Comparison of ENCODE assay signal across 8 mouse cellular contexts in the genomic region with DNA sequence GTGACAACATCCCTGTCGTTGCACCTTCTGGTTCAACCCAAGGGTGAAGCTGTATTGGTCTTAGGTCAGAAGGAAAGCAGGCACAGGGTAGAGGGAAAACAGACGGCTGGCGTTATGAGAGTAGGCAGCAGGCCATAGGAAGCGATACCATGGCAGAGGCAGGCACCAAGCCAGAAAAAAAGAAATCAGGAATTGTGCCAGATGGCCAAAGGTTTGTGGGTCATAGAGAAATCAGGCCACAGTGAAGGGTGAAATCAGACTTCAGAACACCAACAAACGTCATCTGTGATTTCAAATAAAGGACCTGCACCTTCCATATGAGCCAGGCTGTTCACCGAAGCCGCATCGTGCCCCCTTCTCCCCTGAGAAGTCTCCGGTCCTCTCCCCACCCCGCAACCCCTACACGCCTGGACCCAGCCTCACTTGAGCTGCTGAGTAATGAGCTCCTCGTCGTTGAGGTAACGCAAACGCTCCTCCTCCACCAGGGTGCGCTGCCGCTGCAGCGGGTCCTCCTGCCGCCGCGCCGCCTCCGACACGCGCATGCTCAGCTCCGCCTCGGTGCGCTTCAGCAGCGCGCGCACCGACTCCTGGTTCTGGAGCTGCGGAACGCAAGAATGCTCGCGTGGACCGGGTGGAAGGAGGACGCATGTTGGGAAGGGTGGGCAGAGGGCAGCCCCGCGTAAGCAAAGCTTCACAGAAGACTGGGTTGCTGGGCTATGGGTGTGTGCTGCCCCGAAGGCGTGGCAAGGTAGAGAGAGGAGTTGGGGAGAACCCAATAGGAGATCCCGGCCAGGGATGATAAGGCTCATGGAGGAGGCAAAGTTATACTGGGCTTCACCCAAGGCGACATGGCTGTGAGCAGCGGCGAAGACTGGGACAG. TPM values are rescaled to one million over a fixed set of nuclear protein-coding genes. Genes with fewer than 3 reads are reported as not detected.
A peak's percentile ranks its signal among the peaks of the same experiment; 100 is the strongest.
DNase-seq lines count a peak whose midpoint lies in the region; ATAC-seq and TF ChIP-seq lines count a peak whose summit lies in the region.

No protein-coding gene starts in this region.

- peak overlapping the region; percentile 77 for H3K4me2 ChIP-seq in embryonic facial prominence, embryonic 14.5 days (ENCODE audit: low read depth, low read length)
- H3K4me2 ChIP-seq in limb, embryonic 13.5 days (replicated peaks): peak overlapping the region; percentile 82
- H3K4me2 ChIP-seq in midbrain, embryonic 16.5 days (ENCODE audit: low read length): peak overlapping the region; percentile 61

- no peaks in the 10 kb centered on the region; the same call in 1 of the 2 replicates for H3K4me1 ChIP-seq in bone marrow, adult 2 months (ENCODE audit: control insufficient read depth, insufficient read depth, low read length)
- peaks cover 18% of the 10 kb centered on the region; the same call in 1 of the 2 replicates for H3K4me1 ChIP-seq in embryonic facial prominence, embryonic 14.5 days (ENCODE audit: control insufficient read depth, insufficient read depth, low read length)
- H3K4me1 ChIP-seq in limb, embryonic 13.5 days: peaks cover 33% of the 10 kb centered on the region
- H3K4me1 ChIP-seq in midbrain, embryonic 16.5 days (ENCODE audit: control insufficient read depth, insufficient read depth, low read length): peaks cover 8% of the 10 kb centered on the region
- peaks cover 11% of the 10 kb centered on the region for H3K4me1 ChIP-seq in spleen, adult 2 months (ENCODE audit: control insufficient read depth, insufficient read depth, insufficient read length)

- H3K27me3 ChIP-seq in embryonic facial prominence, embryonic 14.5 days (replicated peaks; ENCODE audit: control insufficient read depth, insufficient read depth, low read length): peaks cover 50% of the 10 kb centered on the region
- peaks cover 75% of the 10 kb centered on the region for H3K27me3 ChIP-seq in limb, embryonic 13.5 days
- H3K27me3 ChIP-seq in midbrain, embryonic 16.5 days (ENCODE audit: control insufficient read depth, insufficient read depth, low read depth, low read length): peaks cover 20% of the 10 kb centered on the region
- H3K27me3 ChIP-seq in spleen, adult 2 months (ENCODE audit: control insufficient read depth, insufficient read depth, low read length): peaks cover 21% of the 10 kb centered on the region

- H3K9ac ChIP-seq in embryonic facial prominence, embryonic 14.5 days (ENCODE audit: low read depth, low read length): peak overlapping the region; percentile 32
- peak overlapping the region; percentile 62 for H3K9ac ChIP-seq in limb, embryonic 13.5 days
- peak overlapping the region; percentile 51 for H3K9ac ChIP-seq in midbrain, embryonic 16.5 days (ENCODE audit: low read depth, low read length)

- DNase-seq in A20 (ENCODE audit: low read depth, low spot score): peak; percentile 91
- DNase-seq in embryonic facial prominence, embryonic 14.5 days (ENCODE audit: low spot score): peak; percentile 92
- DNase-seq in heart, adult 8-10 months (ENCODE audit: low spot score): peak; percentile 84
- DNase-seq in kidney, adult 9 months: peak; percentile 84
- peak; percentile 53 to 86 for DNase-seq in spleen, adult 2 months (ENCODE audit: low read depth in 1 of 2, low spot score in 2 of 2)

- no peak for TF ChIP-seq POLR2A in bone marrow, adult 2 months (IDR thresholded peaks at IDR 0.05; ENCODE audit: borderline replicate concordance, control insufficient read depth, low read depth, low read length)
- TF ChIP-seq POLR2A in spleen, adult 2 months (IDR thresholded peaks at IDR 0.05; ENCODE audit: low read depth, low read length): no peak

- no peaks in the 10 kb centered on the region for H3K36me3 ChIP-seq in embryonic facial prominence, embryonic 14.5 days (ENCODE audit: control insufficient read depth, insufficient read depth, low read length)
- no peaks in the 10 kb centered on the region for H3K36me3 ChIP-seq in limb, embryonic 13.5 days
- H3K36me3 ChIP-seq in midbrain, embryonic 16.5 days (ENCODE audit: control insufficient read depth, insufficient read depth, low read length): peaks cover 26% of the 10 kb centered on the region
- no peaks in the 10 kb centered on the region for H3K36me3 ChIP-seq in spleen, adult 2 months (ENCODE audit: control insufficient read depth, insufficient read depth, low read length)

- 6% methylated on average over 46 of the region's 46 CpGs for WGBS in bone marrow, adult 2 months
- 8% methylated on average over 46 of the region's 46 CpGs for WGBS in embryonic facial prominence, embryonic 14.5 days
- WGBS in limb, embryonic 13.5 days: 7% methylated on average over 46 of the region's 46 CpGs
- WGBS in midbrain, embryonic 16.5 days: 7% methylated on average over 46 of the region's 46 CpGs
- 8% methylated on average over 46 of the region's 46 CpGs for WGBS in spleen, adult 2 months

- peak; percentile 76 for ATAC-seq in embryonic facial prominence, embryonic 14.5 days (ENCODE audit: low read depth)
- peak; percentile 57 for ATAC-seq in limb, embryonic 13.5 days (ENCODE audit: low FRiP score, low read depth)
- ATAC-seq in midbrain, embryonic 16.5 days: peak; percentile 52

- H3K9me3 ChIP-seq in embryonic facial prominence, embryonic 14.5 days (ENCODE audit: control insufficient read depth, low read length): no peaks in the 10 kb centered on the region
- H3K9me3 ChIP-seq in limb, embryonic 13.5 days: no peaks in the 10 kb centered on the region
- no peaks in the 10 kb centered on the region for H3K9me3 ChIP-seq in midbrain, embryonic 16.5 days (replicated peaks; ENCODE audit: control insufficient read depth, low read length, poor library complexity, severe bottlenecking)

- peak; percentile 96 for TF ChIP-seq CTCF in bone marrow, adult 2 months (IDR thresholded peaks at IDR 0.05; ENCODE audit: control insufficient read depth, insufficient read depth, low read length)
- peak; percentile 95 for TF ChIP-seq CTCF in spleen, adult 2 months (IDR thresholded peaks at IDR 0.05; ENCODE audit: extremely low read depth, insufficient read depth, insufficient read length, insufficient replicate concordance)

- no peak overlapping the region for H3K27ac ChIP-seq in bone marrow, adult 2 months (ENCODE audit: control insufficient read depth, insufficient read depth, low read depth, low read length, poor library complexity)
- no peak overlapping the region for H3K27ac ChIP-seq in embryonic facial prominence, embryonic 14.5 days (replicated peaks; ENCODE audit: low read depth, low read length)
- H3K27ac ChIP-seq in limb, embryonic 13.5 days: no peak overlapping the region
- H3K27ac ChIP-seq in midbrain, embryonic 16.5 days (ENCODE audit: low read length): no peak overlapping the region
- H3K27ac ChIP-seq in spleen, adult 2 months (ENCODE audit: insufficient read depth, low read length): no peak overlapping the region

- peak overlapping the region; percentile 54 for H3K4me3 ChIP-seq in bone marrow, adult 2 months (replicated peaks; ENCODE audit: control insufficient read depth, low read depth, low read length)
- peak overlapping the region; percentile 45 for H3K4me3 ChIP-seq in embryonic facial prominence, embryonic 14.5 days (ENCODE audit: low read depth, low read length)
- peak overlapping the region; percentile 50 for H3K4me3 ChIP-seq in limb, embryonic 13.5 days
- peak overlapping the region; percentile 28 for H3K4me3 ChIP-seq in midbrain, embryonic 16.5 days (ENCODE audit: low read depth, low read length)
- peak overlapping the region; percentile 57; the same call in 1 of the 2 replicates for H3K4me3 ChIP-seq in spleen, adult 2 months (ENCODE audit: extremely low read depth, insufficient read depth, insufficient read length)

RNA-seq across cellular contexts. Expression of gene 4933428G20Rik, which starts 31.5 kb away (rescaled TPM):
- polyA plus RNA-seq in bone marrow, adult 2 months (2011; ENCODE audit: insufficient read depth, insufficient read length, low replicate concordance, missing spikeins): not detected in 2 replicates
- 0.13 TPM in 1 of 2 replicates, not detected in the other for polyA plus RNA-seq in embryonic facial prominence, embryonic 14.5 days (2014; fragmentation: Nextera tagmentation; extraction: Ambion mirVana)
- not detected for total RNA-seq in heart, adult 8-10 months (2022)
- 1.1 and 1.5 TPM in 2 replicates for polyA plus RNA-seq in limb, embryonic 13.5 days (2015; fragmentation: Nextera tagmentation; extraction: Ambion mirVana)
- 1.2 and 1.3 TPM in 2 replicates for polyA plus RNA-seq in midbrain, embryonic 16.5 days (2015; fragmentation: Nextera tagmentation; extraction: Ambion mirVana)
- polyA plus RNA-seq in spleen, adult 2 months (2012; rRNA removed): not detected in 2 replicates

RNA-seq across cellular contexts. Expression of gene Srcin1, which starts 44.4 kb away (rescaled TPM):
- 0.23 and 0.57 TPM in 2 replicates for polyA plus RNA-seq in bone marrow, adult 2 months (2011; ENCODE audit: insufficient read depth, insufficient read length, low replicate concordance, missing spikeins)
- 0.76 and 1.6 TPM in 2 replicates for polyA plus RNA-seq in embryonic facial prominence, embryonic 14.5 days (2014; fragmentation: Nextera tagmentation; extraction: Ambion mirVana)
- under 1 TPM; 0.06 to 0.75 (median 0.18) TPM for total RNA-seq in heart, adult 8-10 months (2022)
- polyA plus RNA-seq in limb, embryonic 13.5 days (2015; fragmentation: Nextera tagmentation; extraction: Ambion mirVana): 0.32 and 0.48 TPM in 2 replicates
- polyA plus RNA-seq in midbrain, embryonic 16.5 days (2015; fragmentation: Nextera tagmentation; extraction: Ambion mirVana): 9.2 and 10.4 TPM in 2 replicates
- polyA plus RNA-seq in spleen, adult 2 months (2012; rRNA removed): 0.13 TPM in 2 replicates
